Mouse (Mus musculus): ENCODE results near the gene Meis2.

Meis2 gene

DNA sequence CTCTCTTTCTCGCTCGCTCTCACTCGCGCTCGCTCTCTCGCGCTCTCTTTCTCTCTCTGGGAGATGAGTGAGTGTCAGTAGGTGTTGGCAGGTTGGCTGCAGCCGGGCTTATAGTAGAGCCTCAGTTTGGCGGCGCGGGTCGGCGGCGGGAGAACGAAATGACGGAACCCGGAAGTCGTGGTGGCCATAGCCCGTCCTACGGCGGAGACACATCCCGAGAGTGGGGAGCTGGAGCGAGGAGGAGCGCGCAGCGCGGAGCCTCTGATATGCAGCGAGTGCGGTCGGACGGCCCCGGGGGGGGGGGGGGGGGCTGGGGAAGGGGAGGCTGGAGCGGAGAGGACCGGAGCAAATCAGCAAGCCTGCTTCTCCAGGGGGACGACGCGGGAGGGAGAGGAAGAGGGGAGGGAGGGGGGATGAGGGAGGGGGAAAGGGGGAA lies at the start of gene Meis2:
TSS of gene Meis2 (minus strand) at position 270 of the 436 bp plus-strand sequence.
- no peak for DNase-seq (ENCODE audit: low spot score)

DNA sequence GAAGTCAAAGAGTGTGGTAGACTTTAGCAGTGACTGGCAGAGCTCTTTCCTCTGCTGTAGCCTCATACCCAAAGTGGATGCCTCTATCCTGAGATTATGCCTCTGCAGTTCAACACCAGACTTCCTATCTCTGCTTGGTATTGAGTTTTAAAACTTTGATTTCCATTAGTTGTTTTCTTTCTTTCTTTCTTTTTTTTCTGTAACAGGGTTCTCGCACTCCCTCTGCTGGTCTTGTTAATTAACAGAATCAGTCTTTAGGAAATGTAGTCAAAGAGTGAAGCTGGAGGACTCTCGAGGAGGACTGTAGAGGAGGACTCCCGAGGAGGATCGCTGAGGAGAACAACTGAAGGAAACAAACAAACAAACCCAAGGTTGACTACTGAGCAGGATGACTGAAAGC lies 40.6 kb upstream of the Meis2 start:
- no peak for DNase-seq (ENCODE audit: low spot score)

DNA sequence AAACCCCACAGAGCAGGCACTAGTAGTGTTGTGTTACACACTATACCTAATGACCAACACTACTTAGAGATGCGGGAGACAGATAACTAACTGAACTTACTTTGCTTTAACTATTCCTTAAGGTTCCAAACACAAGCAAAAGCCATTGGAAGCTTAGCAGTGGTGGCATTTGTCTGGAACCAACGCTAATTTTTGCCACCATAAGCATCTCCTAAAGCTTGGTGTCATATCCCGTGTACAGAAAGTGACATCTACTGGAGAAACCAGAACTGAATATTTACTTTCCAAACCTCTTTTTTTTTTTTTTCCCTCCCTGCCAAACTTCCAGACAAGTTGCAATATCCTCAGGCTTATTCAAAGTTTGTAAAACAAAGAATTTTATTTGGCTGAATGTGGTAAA lies 39.5 kb upstream of the Meis2 start:
- DNase-seq (ENCODE audit: low spot score): no peak

DNA sequence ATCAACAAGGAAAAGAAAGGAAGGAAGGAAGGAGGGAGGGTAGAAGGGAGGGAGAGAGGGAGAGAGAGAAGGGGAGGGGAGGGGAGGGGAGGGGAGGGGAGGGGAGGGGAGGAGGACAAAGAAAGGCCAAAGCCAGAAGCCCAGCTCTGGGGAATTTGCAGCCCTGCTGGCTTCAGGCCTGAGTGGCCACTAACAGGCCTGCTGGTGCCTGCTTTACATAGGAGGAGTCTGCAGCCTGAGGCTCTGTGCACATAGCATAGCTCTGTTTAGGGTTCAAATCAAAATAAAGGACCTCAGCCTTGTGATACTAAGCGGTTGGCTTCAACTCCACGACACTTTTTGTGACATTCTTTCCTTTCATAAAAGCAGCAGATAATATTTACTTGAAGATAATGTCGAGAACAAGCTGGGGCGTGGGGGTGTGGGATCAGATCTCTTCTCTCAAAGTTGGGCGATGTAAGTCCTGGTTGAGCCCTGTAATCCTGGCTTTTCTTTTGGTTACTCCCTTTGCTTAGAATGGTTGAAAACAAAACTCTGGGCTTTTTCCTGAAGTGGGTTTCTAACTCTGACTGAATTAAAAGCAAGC lies 37.9 kb upstream of the Meis2 start:
- no peak for DNase-seq (ENCODE audit: low spot score)

DNA sequence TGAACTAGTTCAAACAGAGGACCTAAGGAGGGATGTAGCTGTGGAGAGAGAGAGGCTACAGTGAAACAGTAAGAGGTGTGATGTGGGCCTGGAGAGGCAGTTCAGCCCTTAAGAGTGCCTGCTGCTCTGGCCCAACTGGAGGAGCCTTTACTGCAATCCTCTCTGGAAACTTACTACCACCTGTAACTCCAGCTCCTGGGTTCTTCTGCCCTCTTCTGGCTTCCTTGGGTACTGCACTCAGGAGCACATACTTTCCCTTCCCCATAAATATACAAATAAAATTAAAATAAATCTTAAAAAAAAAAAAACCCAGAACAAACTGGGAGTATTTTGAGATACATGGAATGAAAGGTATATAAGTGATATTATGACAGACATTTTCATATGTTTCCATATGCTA lies 35.6 kb upstream of the Meis2 start:
- no peak for DNase-seq (ENCODE audit: low spot score)

DNA sequence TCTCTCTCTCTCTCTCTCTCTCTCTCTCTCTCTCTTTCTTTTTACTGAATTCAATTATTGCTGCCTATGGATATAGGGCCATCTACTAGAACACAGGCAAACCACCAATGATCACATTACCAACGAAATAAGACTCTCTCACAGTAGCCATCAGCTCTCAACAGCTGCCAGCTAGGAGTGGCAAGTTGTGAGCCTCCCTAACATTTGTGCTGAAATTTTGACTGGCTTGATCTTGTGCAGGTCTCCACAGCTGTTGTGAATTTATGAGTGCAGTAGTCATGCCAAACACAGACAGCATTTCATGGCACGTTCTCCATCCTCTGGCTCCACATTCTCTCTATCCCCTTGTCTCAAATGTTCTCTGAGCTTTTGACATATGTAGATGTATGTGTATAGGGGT lies 15.3 kb upstream of the Meis2 start:
- no peak for DNase-seq (ENCODE audit: low spot score)

DNA sequence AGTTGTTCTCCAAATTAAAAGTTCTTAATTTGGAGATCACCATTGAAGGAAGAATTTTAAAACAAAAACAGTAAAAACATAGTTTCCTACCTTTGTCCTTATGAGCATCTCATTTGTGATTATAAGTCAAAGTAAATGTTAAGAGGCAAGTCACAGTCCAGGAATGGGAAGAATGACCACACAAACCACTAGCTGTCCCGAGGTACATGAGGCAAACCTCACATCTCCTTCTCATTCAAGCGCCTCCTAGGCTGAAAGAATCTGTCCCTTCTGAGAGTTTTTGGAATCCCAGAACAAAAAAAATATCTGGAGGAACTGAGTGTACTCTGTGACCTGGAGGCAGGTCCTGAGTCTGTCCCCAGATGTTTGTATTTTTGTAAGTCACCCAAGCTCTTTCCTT lies 13.2 kb upstream of the Meis2 start:
- no peak for DNase-seq (ENCODE audit: low spot score)

DNA sequence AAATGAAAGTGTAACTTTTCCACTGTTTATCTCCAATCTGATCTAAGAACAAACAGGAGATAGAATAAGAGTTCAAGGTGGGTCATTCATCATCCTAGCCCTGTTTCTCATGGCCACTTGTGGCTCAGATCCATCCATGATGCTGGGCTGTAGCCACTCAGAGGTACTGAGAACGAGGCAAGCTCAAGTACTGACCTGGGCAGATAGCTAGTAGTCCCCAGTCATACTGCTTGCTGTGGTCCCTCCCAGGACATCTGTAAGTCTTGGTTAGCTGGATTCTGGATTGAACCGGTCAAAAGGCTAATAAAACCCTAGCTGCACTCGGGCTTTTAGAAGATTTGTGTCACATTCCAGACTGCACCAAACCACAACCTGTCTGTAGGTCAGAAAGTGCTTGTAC lies 12.1 kb upstream of the Meis2 start:
- DNase-seq (ENCODE audit: low spot score): no peak

DNA sequence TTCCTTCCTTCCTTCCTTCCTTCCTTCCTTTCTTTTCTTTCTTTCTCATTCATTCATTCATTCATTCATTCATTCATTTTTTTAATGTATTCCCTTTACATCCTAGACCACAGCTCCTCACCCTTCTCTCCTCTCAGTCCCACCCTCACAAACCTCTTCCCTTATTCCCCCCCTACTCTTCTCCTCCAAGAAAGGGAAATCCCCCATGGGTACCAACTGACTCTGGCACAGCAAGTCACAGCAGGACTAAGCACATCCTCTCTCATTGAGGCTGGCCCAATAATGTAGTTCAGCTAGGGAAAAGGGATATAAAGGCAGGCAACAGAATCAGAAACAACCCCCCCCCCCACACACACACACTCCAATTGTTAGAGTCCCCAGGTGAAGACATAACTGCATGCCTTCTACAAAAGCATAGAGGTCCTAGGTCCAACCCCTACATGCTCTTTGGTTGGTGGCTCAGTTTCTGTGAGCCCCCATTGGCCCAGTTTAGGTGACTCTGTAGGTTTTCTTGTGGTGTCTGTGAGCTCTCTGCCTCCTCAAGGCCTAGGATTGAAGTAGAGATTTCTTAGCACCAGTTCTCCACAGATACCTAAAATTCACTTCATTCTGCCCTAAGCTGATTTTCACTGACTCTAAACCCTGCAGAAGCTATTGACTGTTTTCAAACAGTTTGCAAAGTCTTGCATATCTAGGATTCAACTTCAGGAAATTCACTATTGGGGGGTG lies 11.3 kb upstream of the Meis2 start:
- DNase-seq (ENCODE audit: low spot score): no peak

DNA sequence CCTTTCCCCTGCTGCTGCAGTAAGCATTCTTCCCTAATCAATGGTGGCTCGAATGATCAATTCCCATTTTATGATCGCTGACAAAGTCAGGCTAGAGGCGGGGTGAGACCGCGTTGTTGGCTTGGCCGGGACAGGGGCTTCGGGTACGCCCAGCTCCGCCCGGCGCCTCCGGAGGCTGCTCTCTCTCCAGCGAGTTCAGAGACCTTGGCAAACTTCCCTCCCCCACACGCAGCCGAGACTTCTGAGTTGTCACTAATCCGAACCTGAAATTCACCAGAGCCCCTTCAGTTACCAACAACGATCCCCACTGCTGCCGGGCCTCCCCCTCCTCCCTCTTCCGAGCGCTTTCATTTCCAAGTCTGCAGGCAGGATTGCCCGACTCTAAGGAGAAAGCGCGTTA lies 10.3 kb upstream of the Meis2 start:
- no peak for DNase-seq (ENCODE audit: low spot score)

DNA sequence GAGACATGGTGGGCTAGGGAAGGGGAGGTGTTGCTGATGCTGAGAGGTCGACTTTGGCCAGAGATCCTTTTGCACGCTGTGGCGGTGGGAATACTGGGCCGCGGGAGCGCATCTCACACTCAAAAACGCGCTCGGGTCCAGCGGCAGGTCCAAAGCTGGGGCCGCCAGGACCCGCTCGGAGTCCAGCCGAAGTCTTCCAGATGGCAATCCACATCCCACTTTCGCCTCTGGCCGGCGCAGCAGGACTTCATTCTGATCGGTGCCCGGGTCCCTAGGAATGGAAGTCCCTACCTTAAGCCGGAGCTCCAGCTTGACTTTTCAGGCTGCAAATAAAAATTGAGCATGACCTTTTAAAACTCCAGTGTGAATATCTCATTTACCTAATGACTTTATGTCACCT lies 9.8 kb upstream of the Meis2 start:
- no peak for DNase-seq (ENCODE audit: low spot score)

DNA sequence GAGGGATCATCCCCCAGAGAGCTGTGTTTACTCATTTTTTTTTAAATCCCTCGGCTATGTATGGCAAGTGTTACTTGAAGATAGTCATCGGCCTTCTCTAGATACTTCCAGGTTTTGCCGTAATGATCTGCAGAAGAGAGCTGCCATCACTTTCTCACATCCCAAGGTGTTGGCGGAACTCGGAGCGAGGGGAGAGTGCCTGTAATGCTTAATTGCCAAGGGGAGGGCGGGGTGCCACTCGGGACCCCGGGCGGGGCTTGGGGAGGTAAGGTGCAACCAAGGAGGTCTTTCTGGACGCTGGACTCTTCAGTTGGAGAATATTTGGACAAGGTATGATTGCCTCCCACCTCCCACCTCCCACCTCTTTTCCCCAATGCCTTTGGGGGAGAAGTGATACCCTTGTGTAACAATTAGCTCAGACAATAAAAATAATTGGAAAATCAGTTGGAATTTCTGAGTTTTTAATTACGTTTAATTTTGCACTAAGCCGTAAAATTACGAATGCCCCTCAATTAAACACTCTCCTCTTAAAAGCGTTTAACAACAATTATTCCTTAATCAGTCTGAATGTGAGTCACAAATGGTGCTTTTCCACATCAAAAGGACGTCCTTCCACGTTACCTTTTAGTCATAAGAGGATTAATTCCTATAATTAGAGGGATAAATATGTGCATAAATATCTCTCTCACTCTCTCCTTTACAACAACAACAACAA lies 9.2 kb upstream of the Meis2 start:
- DNase-seq (ENCODE audit: low spot score): no peak

DNA sequence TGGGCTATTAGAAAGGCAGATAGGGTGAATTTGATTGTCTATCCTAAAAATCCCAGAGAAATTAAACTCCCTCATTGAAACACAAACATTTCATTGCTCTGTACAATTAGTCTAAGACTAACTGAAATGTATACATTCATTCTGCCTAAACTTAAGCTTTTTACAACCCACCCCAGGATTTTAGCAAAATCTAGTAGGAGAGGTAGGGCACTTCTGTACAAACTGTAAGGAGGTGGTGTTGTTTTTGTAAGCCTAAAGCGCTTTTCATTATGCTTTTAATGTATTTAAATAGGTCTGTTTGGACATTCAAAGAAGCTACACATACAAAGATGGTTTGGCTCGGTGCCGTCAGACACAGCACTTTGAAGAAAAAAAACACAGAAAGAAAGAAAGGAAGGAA lies 8.4 kb upstream of the Meis2 start:
- DNase-seq (ENCODE audit: low spot score): no peak

DNA sequence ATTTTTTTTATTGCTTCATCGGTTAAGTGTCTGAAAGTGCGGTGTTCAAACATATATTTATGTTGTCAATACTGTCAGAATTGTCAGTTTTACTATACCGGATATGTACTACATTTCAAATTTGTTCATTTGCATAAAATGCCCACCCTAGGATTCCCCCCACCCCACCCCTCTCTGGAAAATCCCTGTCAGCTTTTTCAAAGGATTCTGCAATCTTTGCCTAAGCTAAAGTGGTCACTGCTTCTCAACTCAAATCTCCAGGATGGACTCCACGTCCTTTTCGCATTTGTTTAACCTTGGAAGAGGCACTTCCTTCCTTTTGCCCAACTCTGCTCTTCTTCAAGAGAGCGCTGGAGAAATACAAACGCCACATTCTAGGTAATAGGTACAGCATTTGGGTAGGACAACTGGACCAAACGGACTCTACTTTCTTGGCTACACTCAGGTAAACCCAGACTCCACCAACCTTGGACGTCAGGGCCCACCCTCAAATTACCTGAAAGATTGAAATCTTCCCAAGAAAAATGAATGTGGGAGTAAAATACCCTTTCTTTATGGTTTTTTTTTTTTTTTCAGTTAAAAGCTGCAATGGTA lies 7.8 kb upstream of the Meis2 start:
- DNase-seq (ENCODE audit: low spot score): no peak

DNA sequence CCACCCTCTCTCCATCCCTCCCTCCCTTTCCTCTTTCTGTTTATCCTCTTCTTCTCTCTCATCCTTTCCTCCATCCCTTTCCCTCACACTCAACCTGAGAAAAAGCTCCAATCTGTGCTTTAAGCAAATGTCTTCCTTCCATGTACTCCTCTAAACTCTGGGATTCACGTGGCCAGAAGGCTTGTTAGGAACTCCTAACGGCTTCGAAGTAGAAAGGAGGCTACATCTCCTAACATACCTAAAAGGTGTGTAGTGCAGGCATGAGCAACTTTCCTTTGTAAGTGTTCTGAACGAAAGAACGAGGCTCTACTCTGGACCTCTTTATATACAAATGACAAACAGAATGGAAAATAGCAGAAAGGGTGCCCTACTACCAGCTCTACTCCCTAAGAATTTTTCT lies 7.1 kb upstream of the Meis2 start:
- DNase-seq (ENCODE audit: low spot score): no peak

DNA sequence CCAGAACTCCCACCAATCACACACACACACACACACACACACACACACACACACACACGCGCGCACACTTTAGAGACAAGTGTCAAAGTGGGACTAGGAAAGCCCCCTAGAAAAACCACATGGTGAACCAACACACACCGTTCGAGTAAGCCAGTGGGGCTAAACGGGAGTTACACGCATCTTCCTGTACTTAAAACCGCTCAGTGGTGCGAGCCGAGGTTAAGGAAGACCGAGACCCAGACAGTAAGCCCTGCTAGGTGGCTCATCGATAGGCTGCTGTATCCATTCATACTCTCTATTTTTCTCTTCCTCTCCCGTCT lies 6.6 kb upstream of the Meis2 start:
- DNase-seq (ENCODE audit: low spot score): no peak

DNA sequence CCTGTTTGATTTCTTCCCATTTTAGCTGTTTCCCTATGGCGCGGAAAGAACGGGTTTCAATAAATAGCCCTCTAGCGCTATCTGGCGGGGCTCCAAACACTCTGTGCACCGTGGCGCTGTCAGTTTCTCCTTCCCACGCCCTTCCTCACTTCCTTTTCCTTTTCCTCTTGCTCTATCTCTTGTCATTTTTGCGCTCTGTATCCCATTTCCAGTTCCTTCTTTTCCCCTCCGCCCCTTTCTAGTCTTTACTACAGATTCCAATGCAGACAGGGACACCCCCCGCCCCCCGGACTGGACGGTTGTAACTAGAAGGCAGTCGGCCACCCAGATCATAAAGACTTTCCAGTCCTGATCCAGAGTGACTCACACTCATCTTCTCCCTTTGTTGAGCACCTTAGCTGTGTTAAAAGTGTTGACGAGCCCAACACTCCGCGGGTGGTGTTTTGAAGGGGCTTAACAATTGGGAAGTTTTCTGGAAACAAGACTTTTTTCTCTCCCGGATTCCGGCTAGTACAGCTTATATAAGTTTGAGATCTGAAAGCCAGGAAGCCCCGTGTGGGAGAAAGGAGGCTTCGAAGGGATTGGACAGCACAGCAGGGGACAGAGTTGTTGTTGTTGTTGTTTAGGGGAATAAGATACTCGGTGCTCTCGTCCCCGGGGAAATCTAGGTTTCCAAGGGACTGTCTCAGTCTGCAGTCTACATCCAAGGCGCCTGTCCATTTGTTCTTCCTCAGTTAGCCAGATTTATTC lies 6.1 kb upstream of the Meis2 start:
- no peak for DNase-seq (ENCODE audit: low spot score)

DNA sequence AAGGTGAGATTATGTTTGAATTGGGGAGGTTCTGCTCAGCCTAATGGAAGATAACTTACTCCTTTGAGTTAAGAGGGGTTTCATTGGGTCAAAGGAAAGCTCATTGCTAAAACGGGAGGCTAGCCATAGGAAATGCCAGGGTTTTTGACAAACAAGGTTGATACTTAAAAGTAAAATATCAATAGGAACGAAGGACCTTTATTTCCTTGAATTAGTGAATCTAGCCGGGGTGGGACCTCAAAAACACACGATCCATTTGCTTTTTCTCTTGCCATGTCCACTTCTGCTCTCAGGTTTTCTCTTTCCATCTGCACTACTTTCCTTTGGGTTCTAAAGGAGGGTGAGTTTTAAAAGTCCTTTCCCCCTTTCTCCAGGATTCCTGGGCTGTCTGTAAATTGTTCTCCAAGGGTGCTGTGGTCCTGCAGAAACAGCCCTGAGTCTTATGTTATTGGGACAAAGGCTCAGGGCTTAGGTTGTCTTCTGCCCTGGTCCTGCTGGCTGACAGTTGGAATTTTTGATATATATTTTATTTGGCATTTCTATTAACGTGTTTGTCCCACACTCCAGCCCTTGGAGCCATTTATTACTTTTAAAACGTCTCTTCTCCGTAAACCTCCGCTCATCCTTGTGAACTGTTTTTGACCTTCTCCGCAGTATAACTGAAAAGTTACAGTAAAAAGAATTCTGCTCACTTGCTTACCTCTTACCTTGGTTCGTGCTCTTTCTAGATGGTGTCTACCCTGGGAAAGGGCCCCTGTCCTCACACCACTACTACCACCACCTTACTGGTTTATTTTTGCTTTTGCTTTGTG lies 5.2 kb upstream of the Meis2 start:
- no peak for DNase-seq (ENCODE audit: low spot score)

DNA sequence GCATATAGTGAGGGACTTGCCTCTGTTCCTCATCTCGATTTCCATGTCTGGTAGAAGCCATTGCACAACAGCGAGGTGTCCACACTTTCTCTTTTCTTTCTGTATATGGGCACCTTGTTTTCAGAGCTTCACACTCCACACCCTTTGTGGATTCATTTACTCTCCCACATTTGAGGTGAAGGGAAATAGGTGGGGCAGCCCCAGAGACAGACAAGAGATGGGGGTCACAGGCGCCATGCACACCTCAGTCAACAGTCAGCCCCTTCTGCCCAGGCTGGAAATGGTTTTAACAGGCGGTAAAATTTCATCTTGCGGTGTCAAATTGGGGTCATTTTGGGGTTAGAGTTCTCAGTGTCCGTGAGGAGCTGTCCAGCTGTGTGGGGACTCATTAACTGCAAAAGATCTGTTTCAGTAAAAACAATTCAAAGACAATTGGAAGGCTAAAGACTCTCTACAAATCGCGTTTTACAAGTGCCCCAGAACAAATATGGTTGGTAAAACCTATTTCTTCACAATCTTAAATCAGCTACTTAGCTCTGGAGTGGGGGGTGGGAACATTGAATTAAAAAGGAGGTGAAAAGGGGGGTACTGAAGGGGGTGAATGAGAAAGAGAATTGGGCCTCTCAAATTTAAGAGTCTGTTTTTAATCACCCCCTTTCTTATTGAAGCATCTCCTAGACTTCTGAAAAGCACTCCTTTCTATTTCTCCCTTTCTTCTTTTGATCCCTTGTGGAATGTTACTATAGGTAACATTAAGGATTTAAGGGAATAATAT lies 4.0 kb upstream of the Meis2 start:
- no peak for DNase-seq (ENCODE audit: low spot score)

DNA sequence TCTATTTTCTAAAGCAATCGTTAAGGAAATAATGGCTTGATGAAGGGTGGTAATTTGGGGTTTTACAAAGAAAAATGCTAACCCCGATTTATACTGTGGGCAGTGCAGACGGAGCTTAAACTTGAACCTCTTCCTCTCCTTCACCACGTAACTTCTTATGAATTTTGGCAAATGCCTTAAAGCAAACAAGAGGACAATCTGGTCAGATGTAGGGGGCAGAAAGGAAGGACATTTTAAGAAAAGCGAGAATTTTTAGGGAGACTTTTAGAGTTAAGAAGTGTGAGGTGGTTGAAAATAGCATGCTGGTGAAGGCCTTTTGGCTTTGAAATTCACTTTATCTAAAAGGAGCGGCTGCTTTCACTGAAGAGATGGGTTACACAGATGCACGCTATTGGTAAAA lies 3.3 kb upstream of the Meis2 start:
- no peak for DNase-seq (ENCODE audit: low spot score)

DNA sequence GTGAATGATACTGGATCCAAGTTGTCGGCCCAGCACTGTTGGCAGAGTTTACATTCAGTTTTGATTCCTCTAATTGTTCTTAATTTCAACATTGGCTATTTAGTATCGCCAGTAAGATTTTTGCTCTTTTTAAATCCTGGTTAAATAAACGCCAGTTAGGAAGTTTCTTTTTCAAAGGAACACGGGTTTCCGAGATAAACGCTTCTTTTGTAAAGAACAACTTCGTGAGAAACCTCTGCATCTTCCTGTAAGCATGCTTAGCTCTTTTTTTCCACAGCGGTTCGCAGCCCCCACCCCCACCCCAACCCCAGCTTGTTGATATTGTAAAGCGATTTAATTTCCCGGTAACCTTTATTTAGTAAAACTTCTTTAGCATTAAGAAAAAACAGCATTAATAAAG lies 2.8 kb upstream of the Meis2 start:
- no peak for DNase-seq (ENCODE audit: low spot score)
